Comparison of ENCODE assay signal across 10 mouse cellular contexts in genomic region chr9:27174079-27174478, GRCm38 (mm10). TPM values are rescaled to one million over a fixed set of nuclear protein-coding genes. Genes with fewer than 3 reads are reported as not detected.
DNase-seq lines count a peak whose midpoint lies in the region; ATAC-seq and TF ChIP-seq lines count a peak whose summit lies in the region.
"Had no signal": no experiment of that assay in that cellular context is flagged by ENCODE, and none has a peak within 500 bp of the region (broad histone marks: within the 10 kb centered on the region; RNA-seq: fewer than 3 reads in every experiment).

No protein-coding gene starts in this region.

- H3K9me3 ChIP-seq in neural tube, embryonic 12.5 days: no peaks in the 10 kb centered on the region
- H3K9me3 ChIP-seq in forebrain, embryonic 16.5 days (ENCODE audit: control insufficient read depth, low read length): no peaks in the 10 kb centered on the region
- no peaks in the 10 kb centered on the region for H3K9me3 ChIP-seq in midbrain, embryonic 10.5 days (replicated peaks)
- H3K9me3 ChIP-seq in stomach, postnatal 0 days (ENCODE audit: control insufficient read depth, low read length): no peaks in the 10 kb centered on the region
- H3K9me3 ChIP-seq in kidney, embryonic 16.5 days (ENCODE audit: low read length): no peaks in the 10 kb centered on the region
- H3K9me3 ChIP-seq: liver, embryonic 13.5 days had no signal

- no peak overlapping the region for H3K27ac ChIP-seq in neural tube, embryonic 12.5 days
- peak overlapping the region; percentile 25; the same call in 1 of the 2 replicates for H3K27ac ChIP-seq in forebrain, embryonic 16.5 days (ENCODE audit: low read length)
- peak overlapping the region; percentile 46 for H3K27ac ChIP-seq in midbrain, embryonic 10.5 days (replicated peaks)
- H3K27ac ChIP-seq in stomach, postnatal 0 days (replicated peaks): no peak overlapping the region
- no peak overlapping the region for H3K27ac ChIP-seq in kidney, embryonic 16.5 days (ENCODE audit: low read length)
- H3K27ac ChIP-seq: liver, embryonic 13.5 days had no signal

- no peak overlapping the region for H3K4me2 ChIP-seq in neural tube, embryonic 12.5 days (replicated peaks)
- H3K4me2 ChIP-seq in forebrain, embryonic 16.5 days (ENCODE audit: low read length): no peak overlapping the region
- no peak overlapping the region for H3K4me2 ChIP-seq in stomach, postnatal 0 days (replicated peaks; ENCODE audit: low read depth)
- no peak overlapping the region for H3K4me2 ChIP-seq in kidney, embryonic 16.5 days (replicated peaks; ENCODE audit: low read depth, low read length)
- H3K4me2 ChIP-seq: liver, embryonic 13.5 days had no signal

- ATAC-seq in neural tube, embryonic 12.5 days (ENCODE audit: low FRiP score, low read depth): 0 out of 2 replicates have a peak, but pooled peaks have one; percentile 29
- ATAC-seq in forebrain, embryonic 16.5 days: peak; percentile 91
- 0 out of 2 replicates have a peak, but pooled peaks have one; percentile 20 for ATAC-seq in stomach, postnatal 0 days (ENCODE audit: low FRiP score, low TSS enrichment)
- ATAC-seq in kidney, embryonic 16.5 days (ENCODE audit: low FRiP score, low TSS enrichment): no peak
- ATAC-seq: intestine, postnatal 0 days had no signal

- no peak for DNase-seq in neural tube, embryonic 10.5 days (ENCODE audit: extremely low spot score, low spot score)
- DNase-seq in midbrain, embryonic 10.5 days (ENCODE audit: low spot score): peak; percentile 35
- DNase-seq in stomach, postnatal 0 days (ENCODE audit: low spot score): no peak
- no peak for DNase-seq in right cerebral cortex, postnatal 25 days
- DNase-seq: adrenal gland, postnatal 25 days; liver, embryonic 13.5 days had no signal

- 52% methylated on average over 5 of the region's 5 CpGs for WGBS in neural tube, embryonic 12.5 days
- WGBS in forebrain, embryonic 16.5 days: 6% methylated on average over 5 of the region's 5 CpGs
- 18% methylated on average over 5 of the region's 5 CpGs for WGBS in midbrain, embryonic 10.5 days
- WGBS in stomach, postnatal 0 days: 40% methylated on average over 5 of the region's 5 CpGs
- 59% methylated on average over 5 of the region's 5 CpGs for WGBS in kidney, embryonic 16.5 days

- no peaks in the 10 kb centered on the region for H3K36me3 ChIP-seq in neural tube, embryonic 12.5 days
- H3K36me3 ChIP-seq in forebrain, embryonic 16.5 days (ENCODE audit: control insufficient read depth, insufficient read depth): no peaks in the 10 kb centered on the region
- no peaks in the 10 kb centered on the region for H3K36me3 ChIP-seq in midbrain, embryonic 10.5 days
- H3K36me3 ChIP-seq in stomach, postnatal 0 days (ENCODE audit: control insufficient read depth, insufficient read depth, low read length): no peaks in the 10 kb centered on the region
- no peaks in the 10 kb centered on the region for H3K36me3 ChIP-seq in kidney, embryonic 16.5 days (ENCODE audit: insufficient read depth, low read length)
- H3K36me3 ChIP-seq: liver, embryonic 13.5 days had no signal

- no peak overlapping the region for H3K4me3 ChIP-seq in neural tube, embryonic 12.5 days
- H3K4me3 ChIP-seq in forebrain, embryonic 16.5 days (replicated peaks; ENCODE audit: low read length): no peak overlapping the region
- H3K4me3 ChIP-seq in midbrain, embryonic 10.5 days: peak overlapping the region; percentile 15; the same call in 1 of the 2 replicates
- H3K4me3 ChIP-seq in stomach, postnatal 0 days (ENCODE audit: low read depth, low read length): no peak overlapping the region
- no peak overlapping the region for H3K4me3 ChIP-seq in kidney, embryonic 16.5 days (ENCODE audit: low read length)
- H3K4me3 ChIP-seq: liver, embryonic 13.5 days had no signal

- no peaks in the 10 kb centered on the region for H3K27me3 ChIP-seq in neural tube, embryonic 12.5 days (replicated peaks)
- H3K27me3 ChIP-seq in forebrain, embryonic 16.5 days (replicated peaks; ENCODE audit: control insufficient read depth, insufficient read depth, low read length): 0 out of 2 replicates have a peak, but pooled peaks cover 2% of the 10 kb centered on the region
- H3K27me3 ChIP-seq in midbrain, embryonic 10.5 days (ENCODE audit: low read depth, poor library complexity, severe bottlenecking): no peaks in the 10 kb centered on the region
- H3K27me3 ChIP-seq in stomach, postnatal 0 days (ENCODE audit: control insufficient read depth, insufficient read depth, low read length): no peaks in the 10 kb centered on the region
- no peaks in the 10 kb centered on the region for H3K27me3 ChIP-seq in kidney, embryonic 16.5 days (ENCODE audit: insufficient read depth, low read length)
- H3K27me3 ChIP-seq: liver, embryonic 13.5 days had no signal

- H3K4me1 ChIP-seq in neural tube, embryonic 12.5 days: no peaks in the 10 kb centered on the region
- H3K4me1 ChIP-seq in forebrain, embryonic 16.5 days (replicated peaks; ENCODE audit: control insufficient read depth, insufficient read depth, low read length): peaks cover 11% of the 10 kb centered on the region
- peaks cover 18% of the 10 kb centered on the region for H3K4me1 ChIP-seq in midbrain, embryonic 10.5 days
- H3K4me1 ChIP-seq in stomach, postnatal 0 days (replicated peaks; ENCODE audit: control insufficient read depth, insufficient read depth): no peaks in the 10 kb centered on the region
- no peaks in the 10 kb centered on the region for H3K4me1 ChIP-seq in kidney, embryonic 16.5 days (ENCODE audit: insufficient read depth, low read length)
- H3K4me1 ChIP-seq: liver, embryonic 13.5 days had no signal

- no peak overlapping the region for H3K9ac ChIP-seq in neural tube, embryonic 12.5 days
- 0 out of 2 replicates have a peak overlapping the region, but pooled peaks have one; percentile 29 for H3K9ac ChIP-seq in forebrain, embryonic 16.5 days (replicated peaks; ENCODE audit: low read depth, low read length)
- H3K9ac ChIP-seq in stomach, postnatal 0 days (ENCODE audit: low read length): no peak overlapping the region
- no peak overlapping the region for H3K9ac ChIP-seq in kidney, embryonic 16.5 days (replicated peaks; ENCODE audit: low read length)
- H3K9ac ChIP-seq: liver, embryonic 13.5 days had no signal

- no peak for TF ChIP-seq EP300 in stomach, postnatal 0 days (optimal IDR thresholded peaks at IDR 0.05)

- no peak for TF ChIP-seq CTCF in stomach, postnatal 0 days (IDR thresholded peaks at IDR 0.05; ENCODE audit: low read depth)

RNA-seq across cellular contexts. Expression of gene Jam3, which starts 18.9 kb away (rescaled TPM):
- 114 and 128 TPM in 2 replicates for polyA plus RNA-seq in neural tube, embryonic 12.5 days (2016; fragmentation: Nextera tagmentation; extraction: Ambion mirVana)
- 60.2 and 62.2 TPM in 2 replicates for polyA plus RNA-seq in forebrain, embryonic 16.5 days (2015; fragmentation: Nextera tagmentation; extraction: Ambion mirVana)
- polyA plus RNA-seq in midbrain, embryonic 10.5 days (2016; fragmentation: Nextera tagmentation; extraction: Ambion mirVana): 146 and 147 TPM in 2 replicates
- polyA plus RNA-seq in stomach, postnatal 0 days (2015; fragmentation: Nextera tagmentation; extraction: Ambion mirVana): 28.8 and 30.8 TPM in 2 replicates
- polyA plus RNA-seq in kidney, embryonic 16.5 days (2015; fragmentation: Nextera tagmentation; extraction: Ambion mirVana): 81.5 TPM in 2 replicates

Comparison
In these comparisons a context has a peak if more than half of its experiments do, and no peak if none do; other contexts are left out.
1. H3K27ac ChIP-seq: peak in forebrain, embryonic 16.5 days (single experiment) and midbrain, embryonic 10.5 days (single experiment); none in neural tube, embryonic 12.5 days (single experiment), stomach, postnatal 0 days (single experiment) and kidney, embryonic 16.5 days (single experiment).